Mouse (Mus musculus) gonadal fat pad, adult 2 months (tissue): ENCODE measurements around the gene Ddx39b. TPM values are rescaled to one million over a fixed set of nuclear protein-coding genes. Genes with fewer than 3 reads are reported as not detected.

Experiments used
- DNase-seq: peaks from one replicate; pipeline ENCODE4 v3.0.0-alpha.2; 2012; ENCODE audit warnings: low read depth
- polyA plus RNA-seq: library from polyadenylated mRNA; depleted of rRNA; stranded (reverse); fragments of >200 nt; gene quantifications from 2 replicates; pipeline ENCODE4 v1.2.3, GENCODE M21; 2012

Ddx39b gene
- polyA plus RNA-seq, 1 experiment, result 321 TPM

GRCm38 (mm10) chr17:35244999-35245398 is 3.5 kb downstream of the Ddx39b start:
- no peak for DNase-seq

- DNase-seq, result no peak
Observed at GRCm38 (mm10) chr17:35245731-35246623, 4.4 kb downstream of the Ddx39b start.

GRCm38 (mm10) chr17:35247144-35247543 is 5.6 kb downstream of the Ddx39b start:
- DNase-seq, result no peak

- no peak for DNase-seq
Observed at GRCm38 (mm10) chr17:35248986-35249385, 7.4 kb downstream of the Ddx39b start.

GRCm38 (mm10) chr17:35249451-35250197 is 8.1 kb downstream of the Ddx39b start:
- DNase-seq, result no peak

- DNase-seq, result no peak
Observed at GRCm38 (mm10) chr17:35250348-35251120, 9.0 kb downstream of the Ddx39b start.

- no peak for DNase-seq
Observed at GRCm38 (mm10) chr17:35251162-35251719, 9.7 kb downstream of the Ddx39b start.

- no peak for DNase-seq
Observed at GRCm38 (mm10) chr17:35251981-35252380, 10.4 kb downstream of the Ddx39b start.

- no peak for DNase-seq
Observed at GRCm38 (mm10) chr17:35252619-35253292, 11.2 kb downstream of the Ddx39b start.

GRCm38 (mm10) chr17:35253293-35254093 is 11.9 kb downstream of the Ddx39b start:
- no peak for DNase-seq

- no peak for DNase-seq
Observed at GRCm38 (mm10) chr17:35254241-35255098, 12.9 kb downstream of the Ddx39b start.

GRCm38 (mm10) chr17:35255301-35255700 is 13.8 kb downstream of the Ddx39b start:
- no peak for DNase-seq

GRCm38 (mm10) chr17:35255704-35256103 is 14.2 kb downstream of the Ddx39b start:
- DNase-seq, result no peak

GRCm38 (mm10) chr17:35257378-35257777 is 15.8 kb downstream of the Ddx39b start:
- no peak for DNase-seq

- DNase-seq, result peak; percentile 62
Observed at GRCm38 (mm10) chr17:35257824-35258491, 16.4 kb downstream of the Ddx39b start.

- no peak for DNase-seq
Observed at GRCm38 (mm10) chr17:35258492-35259478, 17.2 kb downstream of the Ddx39b start.

GRCm38 (mm10) chr17:35259621-35260020 is 18.1 kb downstream of the Ddx39b start:
- no peak for DNase-seq
